Mouse (Mus musculus) cerebellum, postnatal 36 days (tissue): ENCODE measurements around the gene Tenm2.

Source experiments
- DNase-seq, 2 experiments: peaks; one replicate each; pipeline ENCODE4 v3.0.0; 2021 to 2022; ENCODE audit warnings: mixed read lengths in 2 of 2

Tenm2 gene

DNA sequence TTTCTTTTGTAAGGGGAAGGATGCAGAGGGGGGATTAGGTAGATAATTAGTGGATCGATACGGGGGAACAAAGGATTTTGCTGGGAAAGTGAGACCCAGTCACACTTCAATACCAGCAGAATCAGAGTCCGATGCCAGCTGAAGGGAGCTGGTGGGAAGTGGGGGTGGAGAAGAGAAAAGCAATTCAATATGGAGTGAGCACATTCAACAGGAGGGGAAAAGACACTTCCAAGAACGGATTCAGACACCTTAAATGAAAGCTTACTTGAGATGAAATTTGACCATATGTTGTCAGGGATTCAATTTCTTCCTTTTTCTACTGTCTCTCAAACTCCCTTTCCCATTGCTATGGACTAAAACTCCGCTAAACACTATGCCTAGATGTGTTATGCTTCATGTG, 900.6 kb downstream of the Tenm2 start:
- DNase-seq, result no peak

DNA sequence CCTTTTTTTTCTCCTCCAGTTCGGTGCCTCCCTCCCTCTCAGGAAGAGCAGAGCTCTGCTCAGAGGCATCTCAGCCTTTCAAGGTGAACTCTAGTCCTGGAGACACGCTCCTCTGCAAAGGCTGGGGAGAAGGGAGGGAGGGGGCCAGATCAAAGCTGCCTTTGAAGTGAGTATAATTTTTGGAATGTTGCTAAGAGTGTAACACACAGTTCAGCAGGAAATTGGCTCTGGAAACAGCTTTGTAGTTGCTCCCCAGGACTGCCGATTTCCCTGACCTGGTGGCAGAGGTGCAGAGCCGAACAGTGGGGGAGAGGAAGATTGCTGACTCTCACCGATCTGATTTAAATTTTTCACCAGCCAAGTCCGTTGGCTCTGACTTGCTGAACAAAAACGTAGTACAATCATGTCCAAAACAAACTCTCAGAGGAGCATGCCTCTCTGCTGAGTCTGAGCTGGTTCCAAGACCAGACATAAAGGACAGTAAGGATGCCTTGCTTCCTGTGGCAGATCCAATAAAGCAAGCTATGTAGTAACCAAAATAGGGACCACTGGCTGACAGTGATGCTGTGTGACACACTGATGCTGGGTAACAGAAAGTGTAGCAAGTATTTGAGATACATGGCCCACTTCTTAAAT, 901.5 kb downstream of the Tenm2 start:
- DNase-seq, result no peak

DNA sequence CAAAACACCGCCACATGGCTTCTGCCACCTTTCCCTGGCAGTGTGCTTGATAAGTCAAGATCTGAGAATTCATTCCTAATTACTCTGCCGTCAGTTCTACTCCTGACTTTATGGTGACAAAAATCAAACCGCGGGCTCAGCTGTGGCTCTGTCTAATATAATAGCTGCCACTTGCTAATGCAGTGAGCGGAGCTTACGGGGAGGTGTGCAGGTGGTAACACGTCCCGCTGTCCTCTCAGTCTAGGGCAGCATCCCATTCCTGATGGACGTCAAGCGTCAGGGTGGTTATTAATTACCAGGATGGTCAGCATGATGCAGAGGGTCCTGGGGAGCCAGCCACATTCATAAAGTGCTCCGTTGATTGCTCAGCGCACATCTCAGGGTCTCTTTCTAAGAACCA, 903.5 kb downstream of the Tenm2 start:
- no peak for DNase-seq

DNA sequence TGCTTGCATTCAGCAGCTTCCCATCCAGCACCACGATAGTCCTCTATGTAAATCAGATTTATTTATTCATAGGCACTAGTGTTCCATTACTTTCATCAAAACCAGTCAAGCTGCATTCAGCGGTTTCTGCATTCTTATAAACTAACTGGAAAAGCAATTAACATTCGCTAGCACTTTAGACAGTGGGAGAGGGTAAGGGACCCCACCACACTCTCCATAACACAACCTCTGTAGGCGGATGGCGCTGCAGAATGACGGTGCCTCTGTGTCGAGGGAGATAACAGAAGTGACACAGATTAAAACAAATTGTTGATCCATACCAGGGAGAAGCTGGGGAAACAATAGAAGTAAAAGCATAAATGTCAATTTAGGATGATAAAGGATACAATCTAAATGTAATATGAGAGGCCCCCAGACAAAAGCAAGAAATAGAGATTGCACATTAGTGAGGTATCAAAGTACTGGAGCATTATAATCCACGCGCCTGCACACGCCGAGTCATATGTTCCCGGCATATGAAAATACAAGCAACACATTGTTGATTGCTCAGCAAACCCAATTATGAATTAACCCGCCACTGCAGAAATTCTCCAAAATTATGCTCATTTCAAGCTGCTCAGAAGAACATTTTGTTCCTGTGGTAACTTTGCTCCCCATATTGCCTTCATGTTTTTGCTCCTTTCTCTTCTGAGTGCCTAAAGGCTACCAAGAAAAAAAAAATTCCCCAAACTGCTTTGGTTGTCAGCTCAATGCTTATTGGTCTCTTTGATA, 904.2 kb downstream of the Tenm2 start:
- DNase-seq, result no peak

DNA sequence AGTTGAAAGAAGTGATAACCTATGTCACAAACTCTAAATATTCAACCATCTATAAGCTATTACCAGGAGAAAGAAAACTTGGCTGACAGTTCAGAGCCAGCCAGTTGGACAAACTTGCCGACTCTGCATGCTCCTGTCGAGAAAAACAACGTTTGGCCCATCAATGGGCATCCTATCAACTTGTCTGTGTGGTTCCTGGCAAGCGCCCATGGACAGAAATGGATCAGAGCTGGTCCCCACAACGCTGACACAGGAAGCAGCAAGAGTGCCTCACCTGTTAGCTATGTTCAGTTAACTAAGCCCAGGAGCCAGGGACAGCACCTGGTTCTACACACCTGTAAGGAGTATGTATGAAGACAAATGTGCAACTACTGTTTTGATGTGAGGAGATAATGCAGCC, 908.5 kb downstream of the Tenm2 start:
- peak; percentile 78 to 83 for DNase-seq

DNA sequence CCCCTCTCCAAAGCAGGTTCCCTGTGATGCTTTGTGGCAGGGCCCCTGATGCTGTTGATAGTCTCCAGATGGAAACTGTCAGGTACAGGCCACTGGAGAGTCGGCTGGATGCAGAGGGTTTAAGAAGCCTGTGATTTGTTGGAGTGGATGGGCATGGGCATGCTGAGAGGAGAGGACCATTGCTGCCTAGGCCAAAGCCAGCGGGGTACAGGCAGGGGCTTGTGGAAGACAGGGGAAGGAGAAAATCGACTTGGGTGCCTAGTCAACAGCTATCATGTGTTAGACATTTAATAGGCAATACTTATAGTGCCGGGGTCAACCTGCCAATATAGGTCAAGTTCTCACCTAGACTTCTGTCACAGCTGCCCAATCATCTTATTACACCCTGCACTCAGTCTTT, 926.4 kb downstream of the Tenm2 start:
- DNase-seq, result no peak

DNA sequence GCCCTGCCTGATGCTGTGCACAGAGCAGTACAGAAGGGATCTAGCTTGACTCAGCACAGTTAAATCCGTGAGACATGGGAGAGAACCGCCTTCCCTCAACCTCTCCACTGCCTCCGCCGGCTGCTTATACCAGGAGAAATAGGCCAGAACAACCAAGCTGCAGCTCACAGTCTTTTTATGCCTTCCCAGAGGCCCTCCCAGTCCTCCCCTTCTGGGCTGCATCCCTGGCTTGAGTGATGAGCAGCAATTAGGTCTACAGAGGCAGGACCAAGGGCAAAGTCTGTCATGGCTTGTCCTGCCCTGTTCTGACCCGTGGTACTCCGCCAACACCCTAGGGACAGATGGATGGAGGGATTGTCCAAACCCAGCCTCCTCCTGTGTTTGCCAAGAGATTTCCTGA, 928.5 kb downstream of the Tenm2 start:
- DNase-seq, result peak; percentile 21 to 38

DNA sequence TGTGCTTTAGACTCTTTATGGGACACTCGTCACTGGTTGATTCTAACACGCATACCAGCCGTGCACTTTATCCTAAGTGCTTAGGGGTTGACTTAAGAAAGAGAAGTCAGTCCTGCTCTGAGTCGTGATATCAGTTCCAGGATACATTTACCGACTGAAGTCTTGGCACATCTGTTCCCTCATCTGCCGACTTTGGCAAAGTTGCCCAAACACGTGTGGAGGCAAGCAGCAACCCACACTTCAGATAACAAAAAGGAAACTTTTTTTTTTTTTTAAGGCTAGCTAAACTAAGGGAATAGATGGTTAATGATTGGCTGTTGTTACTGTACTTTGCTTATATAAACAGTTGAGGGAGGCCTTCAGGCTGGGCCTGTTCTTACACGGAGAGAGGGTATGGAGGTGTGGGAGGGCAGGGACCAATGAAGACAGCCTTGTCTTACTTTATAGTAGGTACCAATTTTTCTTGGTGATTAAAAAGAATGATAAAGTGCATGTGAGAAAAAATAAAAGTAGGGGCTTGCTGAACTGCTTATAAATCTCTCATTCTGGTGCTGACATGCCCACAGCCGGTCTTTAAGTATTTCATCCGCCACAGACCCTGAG, 930.3 kb downstream of the Tenm2 start:
- DNase-seq, result no peak

DNA sequence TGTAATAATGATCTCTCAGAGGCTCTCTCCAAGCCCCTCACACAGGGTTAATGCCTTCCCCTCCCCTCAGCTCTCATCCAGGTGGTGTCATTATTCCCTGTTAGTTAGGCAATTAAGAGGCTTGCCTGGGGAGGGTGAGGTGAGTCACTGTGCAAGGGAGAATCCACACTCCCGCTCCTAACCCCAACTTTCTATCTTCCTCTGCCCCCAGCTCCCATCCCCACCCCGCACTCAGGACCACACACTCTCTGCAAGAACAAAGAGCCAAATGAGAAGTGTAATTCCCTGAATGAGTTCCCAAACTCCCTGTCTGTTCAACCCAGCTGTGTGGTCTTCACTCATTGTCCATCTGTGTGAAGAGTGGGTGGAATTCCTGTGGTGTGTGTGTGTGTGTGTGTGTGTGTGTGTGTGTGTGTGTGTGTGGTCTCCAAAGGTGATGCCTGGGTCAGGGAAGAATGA, 932.8 kb downstream of the Tenm2 start:
- DNase-seq, result no peak

DNA sequence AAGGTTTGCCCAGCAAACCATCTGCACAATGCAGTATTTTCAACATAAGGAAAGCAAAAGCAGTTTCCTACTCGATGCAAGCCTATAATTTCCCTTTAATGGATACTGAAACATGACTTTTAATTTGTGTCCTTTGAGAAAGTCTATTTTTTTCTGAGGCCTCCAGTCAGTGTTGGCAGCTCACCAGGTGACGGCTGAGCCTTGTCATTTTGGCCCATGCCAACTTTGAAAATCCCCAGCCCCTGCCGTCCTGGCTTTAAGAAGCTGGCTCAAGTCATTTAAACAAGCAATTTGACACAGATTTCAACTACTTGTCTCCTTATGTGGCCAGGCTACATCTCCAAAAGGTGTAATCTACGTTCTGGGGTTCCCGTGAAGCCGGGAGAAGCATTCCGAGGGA, 933.7 kb downstream of the Tenm2 start:
- DNase-seq, result peak; percentile 31 to 41

DNA sequence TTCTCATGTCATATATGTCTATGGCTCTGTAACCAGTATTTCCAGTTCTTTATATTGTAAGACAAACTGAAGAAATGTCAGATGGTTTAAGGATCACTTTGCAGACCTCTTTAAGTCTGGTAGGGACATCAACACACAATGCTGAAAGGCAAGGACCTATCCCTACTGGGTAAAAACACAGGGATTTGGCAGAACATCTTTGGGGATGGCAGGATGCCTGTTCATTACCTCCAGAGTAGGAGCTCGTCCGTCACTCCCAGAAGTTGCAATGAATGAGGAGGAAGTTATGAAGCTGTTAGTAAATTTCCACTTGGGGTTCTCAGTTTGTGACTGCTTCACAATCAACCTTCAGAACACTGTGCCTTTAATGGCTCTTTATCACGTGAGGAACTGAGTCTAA, 939.2 kb downstream of the Tenm2 start:
- DNase-seq, result no peak

DNA sequence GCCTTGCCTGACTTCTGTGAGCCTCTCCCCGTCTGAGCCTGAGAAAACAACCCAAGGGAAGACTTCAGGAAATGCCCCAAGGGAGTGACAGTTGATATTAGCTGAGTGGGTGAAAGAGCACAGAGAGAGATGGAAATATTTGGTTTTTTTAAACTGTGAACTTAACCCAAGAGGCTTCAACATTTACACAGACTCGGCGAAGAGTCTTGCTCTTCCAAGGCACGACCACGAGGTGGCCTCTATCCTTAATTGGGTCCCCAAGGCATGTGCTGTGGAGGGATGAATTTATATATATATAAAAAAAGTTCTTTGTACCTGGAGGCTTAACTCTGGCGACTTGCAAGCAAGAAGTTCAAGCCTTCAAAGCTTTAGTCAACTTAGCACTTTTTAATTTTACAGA, 943.6 kb downstream of the Tenm2 start:
- no peak for DNase-seq

DNA sequence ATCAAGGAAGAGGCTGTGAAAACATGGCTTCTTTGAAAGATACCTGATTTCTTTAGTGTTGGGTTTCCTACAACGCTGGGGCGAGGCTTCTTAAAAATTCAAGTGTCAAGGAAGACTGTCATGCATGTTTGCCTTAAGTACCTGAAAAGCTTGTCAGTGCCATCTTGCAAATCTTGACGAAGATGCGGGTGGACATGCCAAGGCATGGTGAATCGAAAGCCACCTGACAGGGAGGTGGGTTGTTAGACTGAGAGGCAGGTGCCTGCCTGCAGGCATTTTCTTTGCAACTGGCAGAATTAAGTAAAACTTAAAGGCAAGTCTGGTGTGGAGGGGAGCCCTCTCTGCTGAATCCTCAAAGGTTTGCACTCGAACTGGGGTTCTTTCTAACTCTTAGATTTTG, 949.5 kb downstream of the Tenm2 start:
- DNase-seq, result no peak

DNA sequence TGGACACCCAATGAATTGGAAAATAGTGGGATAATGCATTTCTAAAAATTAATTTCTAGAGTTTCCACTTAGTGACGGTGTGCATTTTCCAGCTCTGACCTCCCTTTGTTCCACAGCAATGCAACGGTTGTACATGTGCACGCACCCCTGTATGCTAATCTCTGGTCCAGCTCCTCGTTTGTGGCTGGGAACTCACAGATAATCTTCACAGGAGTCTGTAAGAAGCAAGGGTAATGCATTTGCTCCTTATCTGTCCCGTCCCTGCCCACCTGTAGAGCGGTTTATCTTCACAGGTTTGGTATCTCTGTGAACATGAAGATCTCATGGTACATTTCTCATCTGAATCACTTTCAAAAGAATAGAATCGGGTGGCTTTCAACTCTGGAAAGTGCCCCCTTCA, 955.2 kb downstream of the Tenm2 start:
- no peak for DNase-seq

DNA sequence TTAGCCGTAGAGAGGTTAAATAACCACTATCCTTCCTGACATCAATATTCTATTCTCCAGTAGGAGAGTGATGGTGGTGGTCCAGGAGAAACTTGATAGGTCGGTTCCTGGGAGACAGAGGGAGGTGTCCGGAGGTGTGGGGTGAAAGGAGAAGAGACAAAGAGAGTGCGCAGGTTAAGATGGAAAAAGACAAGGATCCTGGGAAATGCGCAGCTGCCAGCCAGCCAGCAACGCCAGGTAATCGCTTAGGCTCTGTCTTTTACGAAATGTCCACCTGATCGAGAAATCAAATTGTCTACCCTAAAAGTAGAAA, 957.9 kb downstream of the Tenm2 start:
- DNase-seq, result no peak

DNA sequence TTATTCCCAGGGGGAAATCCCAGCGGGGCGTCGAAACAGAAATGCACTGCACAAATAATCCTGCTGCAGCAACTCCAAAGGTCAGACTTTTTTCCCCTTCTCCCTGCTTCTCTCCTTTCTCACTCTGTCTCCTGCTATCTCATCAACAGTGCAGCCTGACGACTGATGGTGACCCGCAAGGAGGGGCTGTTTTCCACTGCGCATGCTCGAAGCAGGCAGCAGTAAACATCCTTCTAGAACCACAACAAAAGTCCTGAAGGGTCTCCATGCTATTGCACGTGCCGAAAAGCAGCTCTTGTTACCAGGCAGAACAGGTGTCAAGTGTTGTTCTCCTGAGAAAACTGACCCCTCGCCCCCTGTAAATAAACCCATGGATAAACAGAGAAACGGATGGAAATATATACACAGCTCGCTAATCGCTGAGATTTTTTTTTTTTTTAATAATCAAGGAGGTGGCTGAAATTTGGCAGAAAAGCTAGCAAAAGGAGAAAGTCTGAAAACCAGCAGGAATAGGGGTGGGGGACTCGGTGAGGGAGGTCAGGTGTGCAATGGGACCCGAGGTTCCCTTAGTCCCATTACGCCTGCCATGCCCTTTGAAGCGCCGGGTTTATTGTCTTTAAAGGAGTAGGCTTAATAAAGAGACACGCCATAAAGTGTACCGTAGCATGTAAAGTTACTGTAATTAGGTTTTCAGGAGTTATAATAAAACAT, 958.4 kb downstream of the Tenm2 start:
- DNase-seq, result no peak

DNA sequence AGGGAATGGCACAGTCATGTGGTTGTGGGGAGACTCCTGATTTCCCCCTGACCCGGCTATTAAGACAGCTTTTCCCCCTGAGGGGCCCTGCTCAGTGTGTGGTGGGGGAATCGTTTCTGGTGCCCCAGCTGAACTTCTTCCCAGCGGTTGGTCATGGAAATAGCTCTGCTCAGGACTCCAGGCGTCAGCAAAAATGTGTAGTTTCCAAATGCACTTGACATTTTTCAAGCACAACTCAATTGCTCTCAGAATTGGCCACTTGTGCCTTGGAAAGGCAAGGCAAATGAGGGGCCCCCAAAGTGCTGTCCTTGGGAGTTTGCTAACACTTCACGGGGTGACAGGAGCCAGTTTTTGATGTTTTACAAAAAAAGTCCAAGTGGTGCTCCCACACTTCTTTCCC, 959.7 kb downstream of the Tenm2 start:
- no peak for DNase-seq

DNA sequence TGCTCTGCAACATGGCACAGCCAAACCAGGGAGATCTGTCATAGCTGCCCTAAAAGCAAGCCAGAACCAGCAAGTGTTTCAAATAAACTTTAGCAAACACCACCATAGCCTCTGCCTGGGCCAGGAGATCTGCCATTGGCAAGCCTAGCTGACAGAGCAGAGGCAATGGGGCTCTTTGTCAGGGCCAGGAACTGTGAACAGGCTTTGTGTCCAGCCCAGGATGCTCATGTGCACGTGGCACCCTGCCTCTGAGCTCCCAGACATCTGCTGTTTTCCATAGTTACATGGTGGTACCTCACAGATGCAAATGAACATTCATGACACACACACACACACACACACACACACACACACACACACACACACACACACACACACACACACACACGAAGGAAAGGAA, 963.6 kb downstream of the Tenm2 start:
- no peak for DNase-seq

DNA sequence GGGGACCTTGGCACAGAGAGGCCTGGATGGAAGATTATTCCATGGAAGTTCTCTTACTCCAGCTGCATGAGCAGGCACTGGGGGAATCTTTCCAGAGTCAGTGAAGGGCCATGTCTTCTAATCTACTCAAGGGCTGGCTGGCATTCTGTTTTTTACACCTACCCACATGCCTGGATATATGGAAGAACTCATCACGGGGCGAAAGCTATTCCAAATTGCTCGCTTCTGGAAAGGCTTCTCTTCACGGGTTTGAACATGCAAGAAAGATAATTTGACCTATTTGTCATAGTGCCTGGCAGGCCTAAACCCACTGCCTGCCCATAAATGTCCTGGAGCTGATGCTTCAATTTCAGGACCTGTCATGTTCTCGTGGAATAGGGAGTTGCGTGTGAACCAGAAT, 965.8 kb downstream of the Tenm2 start:
- no peak for DNase-seq

DNA sequence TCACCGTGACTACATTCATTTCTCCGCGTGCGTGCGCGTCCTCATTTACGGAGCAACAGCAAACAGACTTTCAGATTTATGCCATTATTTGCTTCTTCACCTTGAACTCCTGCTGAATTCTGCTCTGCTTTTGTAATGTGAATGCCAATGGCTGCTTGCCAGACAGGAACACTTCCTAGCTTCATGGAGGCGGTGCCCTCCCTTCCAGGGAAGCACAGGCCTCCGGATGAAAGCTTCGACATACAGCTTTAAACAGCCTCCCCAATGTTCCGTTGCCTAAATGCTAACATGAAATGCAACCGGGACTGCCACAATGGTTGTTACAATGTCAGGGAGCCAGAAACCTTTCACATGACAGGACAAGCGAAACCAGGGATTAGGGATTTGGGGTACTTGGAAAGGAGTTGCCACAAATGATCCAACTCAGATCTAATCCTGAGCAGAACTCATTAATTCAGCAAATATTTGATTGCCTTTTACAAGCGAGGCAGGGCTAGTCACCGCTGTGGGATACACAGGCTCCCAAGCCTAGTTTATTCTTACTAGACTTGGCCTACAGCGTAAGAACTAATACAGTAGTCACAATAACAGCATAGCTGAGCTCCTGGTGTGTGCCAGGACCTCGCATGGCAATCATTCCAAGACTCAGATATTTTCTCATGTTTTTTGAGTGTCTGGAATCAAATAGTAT, 970.8 kb downstream of the Tenm2 start:
- DNase-seq, result peak; percentile 25 to 40

DNA sequence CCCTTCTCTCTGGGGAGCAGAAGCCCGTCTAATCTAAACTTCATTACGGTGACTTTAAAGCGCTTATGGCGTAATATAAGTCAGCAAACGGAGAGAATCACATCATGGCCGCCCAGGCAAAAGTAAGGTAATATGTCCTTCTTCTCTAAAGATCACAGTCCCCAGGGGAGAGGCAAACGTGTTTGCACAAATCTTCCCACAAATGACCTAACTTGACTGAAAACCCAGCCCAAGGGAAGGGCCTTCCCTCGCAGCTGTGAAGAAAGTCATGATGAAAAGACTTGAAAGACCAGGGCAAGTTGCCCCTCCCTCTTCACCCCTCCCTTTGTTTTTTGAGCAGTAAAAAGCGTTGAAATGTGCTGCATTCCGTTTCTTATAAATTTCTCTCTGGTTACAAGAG, 971.9 kb downstream of the Tenm2 start:
- no peak for DNase-seq

DNA sequence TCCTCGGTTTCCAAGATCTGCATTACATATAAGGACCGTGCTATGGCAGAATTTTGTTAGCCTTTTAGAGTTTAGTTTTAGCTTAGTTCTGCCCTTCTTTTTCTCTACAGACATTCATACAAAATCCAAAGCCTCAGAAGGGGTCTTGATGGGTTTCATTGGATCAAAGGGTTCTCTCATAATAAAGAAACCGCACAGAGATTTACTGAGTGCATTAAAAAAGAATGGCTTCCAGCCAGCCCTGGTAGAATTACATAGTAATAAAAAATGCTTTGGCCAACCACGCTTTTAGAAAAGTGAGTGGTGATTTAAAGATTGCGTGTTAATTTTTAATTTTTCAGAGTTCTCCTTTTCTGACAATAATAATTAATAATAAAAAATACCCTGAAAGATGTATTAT, 978.6 kb downstream of the Tenm2 start:
- DNase-seq, result no peak

DNA sequence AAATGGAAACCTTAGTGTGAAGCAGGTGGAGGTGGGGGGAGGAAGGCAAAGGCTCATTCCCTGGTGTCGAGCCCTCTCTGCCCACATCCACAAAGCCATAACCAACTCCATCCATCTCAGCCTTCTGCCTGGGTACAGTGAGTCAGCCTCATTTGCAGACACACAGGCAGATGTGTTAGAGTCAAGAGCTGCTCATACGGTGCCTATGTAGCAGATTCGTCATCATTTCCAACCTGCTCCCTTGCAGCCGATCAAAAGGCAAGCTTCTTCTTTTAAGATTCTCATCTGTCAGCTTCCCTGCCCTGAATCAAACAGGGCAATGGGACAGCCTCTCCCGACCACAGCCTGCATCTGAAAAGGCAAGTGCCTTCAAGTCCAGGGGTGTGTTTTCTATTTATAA, 979.0 kb downstream of the Tenm2 start:
- no peak for DNase-seq
